Mouse (Mus musculus) activated CD4-positive, CD25-positive, alpha-beta regulatory T cell (primary cell): ENCODE results near the gene Metrnl. TPM values are rescaled to one million over a fixed set of nuclear protein-coding genes. Genes with fewer than 3 reads are reported as not detected.

ENCODE experiments used
- polyA plus RNA-seq, 2 experiments: library from polyadenylated mRNA; unstranded; fragments of 100-300 nt; shearing (Covaris generic); gene quantifications; one replicate each; pipeline ENCODE4 v1.2.1; 2017

The Metrnl gene
- 10 to 100 TPM in 1 of 2 experiments, 1 to 10 TPM in 1; 4.5 to 16.5 TPM for polyA plus RNA-seq

GRCm38 (mm10) chr11:121701244-121701643, at the start of gene Metrnl:
Gene Metrnl (plus strand): TSS chr11:121701544.

GRCm38 (mm10) chr11:121672990-121673572, 28.3 kb upstream of the Metrnl start, which contains the start of gene B3gntl1:
Gene B3gntl1 (minus strand): TSS chr11:121673153.

Other genes with a start within 250 kb of the Metrnl start
- 10 to 100 TPM; 35.8 to 51.6 TPM for gene Tbcd, start 249.6 kb upstream of the Metrnl start, polyA plus RNA-seq
- under 1 TPM; 0.43 TPM for gene Zfp750, start 182.2 kb upstream of the Metrnl start, polyA plus RNA-seq
- gene B3gntl1, start 28.4 kb upstream of the Metrnl start, polyA plus RNA-seq, result 10 to 100 TPM in 1 of 2 experiments, 1 to 10 TPM in 1; 8.4 to 12.9 TPM
- gene Ptchd3, start 128.7 kb downstream of the Metrnl start, polyA plus RNA-seq, result under 1 TPM in 1 of 2 experiments, not detected in 1; 0.21 TPM